Mouse (Mus musculus) bone marrow macrophage, adult 2 months (primary cell): ENCODE data around the gene Raver1. TPM values are rescaled to one million over a fixed set of nuclear protein-coding genes. Genes with fewer than 3 reads are reported as not detected.
"Not testable (repeated sequence)": the region's sequence is repeated elsewhere in the genome, so short reads cannot be mapped to it uniquely, and the experiment has no call there.

Source experiments
- H3K27ac ChIP-seq: 2 replicates; pipeline ENCODE4 v1.5.1; 2012; ENCODE audit warnings: low read depth, low read length; ENCODE audit not compliant: insufficient read depth
- H3K4me1 ChIP-seq: 2 replicates; pipeline ENCODE4 v1.6.1; 2012; ENCODE audit warnings: low read length; ENCODE audit not compliant: control insufficient read depth, insufficient read depth
- H3K4me3 ChIP-seq: 2 replicates; pipeline ENCODE4 v1.5.1; 2012; ENCODE audit warnings: mild to moderate bottlenecking, low read length, moderate library complexity; ENCODE audit not compliant: insufficient read depth
- CTCF ChIP-seq: IDR thresholded peaks from 2 replicates; pipeline ENCODE4 v1.5.1; 2012; ENCODE audit warnings: low read depth, mild to moderate bottlenecking, low read length, moderate library complexity
- POLR2A ChIP-seq: IDR thresholded peaks from 2 replicates; pipeline ENCODE4 v1.6.1; 2012; ENCODE audit warnings: mild to moderate bottlenecking, low read depth, low read length, borderline replicate concordance
- polyA plus RNA-seq: library from polyadenylated mRNA; stranded (reverse); fragments of >200 nt; gene quantifications from 2 replicates; pipeline ENCODE4 v1.2.4, GENCODE M21; 2012; ENCODE audit not compliant: missing spikeins, insufficient read depth, insufficient read length

Gene Raver1
- polyA plus RNA-seq, 1 experiment = 35.4 TPM

DNA sequence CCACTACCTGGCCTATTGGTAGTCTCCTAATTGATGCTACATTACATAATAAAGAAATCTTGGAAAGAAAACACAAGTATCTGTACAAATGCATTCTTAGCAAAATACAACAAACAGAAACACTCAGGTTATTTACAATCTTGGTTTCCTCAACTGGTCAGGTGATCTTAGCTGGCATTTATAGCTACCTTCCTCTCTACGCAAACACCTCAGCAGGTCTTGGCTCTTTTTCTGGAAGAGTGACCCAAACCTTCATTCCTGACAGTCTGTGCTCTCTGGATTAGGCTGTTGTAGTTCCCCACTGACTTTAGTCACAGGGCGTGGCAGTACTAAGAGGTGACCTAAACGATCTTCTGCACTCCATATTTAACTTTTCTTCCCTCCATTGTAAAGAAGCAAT is 46.6 kb downstream of the Raver1 start:
- no peak for TF ChIP-seq CTCF
- no peak for TF ChIP-seq POLR2A
- H3K4me3 ChIP-seq = no peak overlapping the region
- H3K4me1 ChIP-seq = peaks cover 12% of the 10 kb centered on the region
- H3K27ac ChIP-seq = no peak overlapping the region

- H3K27ac ChIP-seq, H3K4me3 ChIP-seq: not testable (repeated sequence)
- peaks cover 15% of the 10 kb centered on the region for H3K4me1 ChIP-seq
These were observed 47.0 kb downstream of the Raver1 start for GRCm38 (mm10) chr9:21044785-21045184.

- peaks cover 15% of the 10 kb centered on the region for H3K4me1 ChIP-seq
- no peak overlapping the region for H3K27ac ChIP-seq
- TF ChIP-seq POLR2A (no peak), CTCF (no peak)
- no peak overlapping the region for H3K4me3 ChIP-seq
These were observed 48.2 kb downstream of the Raver1 start for GRCm38 (mm10) chr9:21043563-21043962.

DNA sequence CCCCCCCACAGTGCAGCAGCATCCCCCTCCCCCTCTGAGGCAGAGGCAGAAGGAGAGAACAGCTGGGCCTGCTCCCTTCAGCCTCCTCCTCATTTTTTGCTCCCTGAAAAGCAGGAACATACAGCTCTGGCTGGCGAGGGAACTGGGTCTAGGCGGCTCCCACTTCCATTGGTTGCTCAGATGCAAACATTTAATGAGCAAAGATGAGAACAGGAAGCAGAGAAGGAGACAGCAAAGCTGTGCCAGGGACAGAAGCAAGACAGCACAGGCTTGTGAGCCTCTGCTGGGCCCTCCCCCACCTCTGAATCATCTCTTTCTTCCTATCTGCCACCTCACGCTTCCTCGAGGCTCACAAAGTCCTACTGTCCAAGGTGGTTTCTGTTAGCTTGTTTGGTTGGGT is 50.5 kb downstream of the Raver1 start:
- no peak overlapping the region for H3K27ac ChIP-seq
- peaks cover 15% of the 10 kb centered on the region for H3K4me1 ChIP-seq
- TF ChIP-seq CTCF (no peak), POLR2A (no peak)
- H3K4me3 ChIP-seq = no peak overlapping the region

GRCm38 (mm10) chr9:21039779-21040178 is 52.0 kb downstream of the Raver1 start:
- peaks cover 15% of the 10 kb centered on the region for H3K4me1 ChIP-seq
- TF ChIP-seq POLR2A (no peak), CTCF (no peak)
- no peak overlapping the region for H3K27ac ChIP-seq
- no peak overlapping the region for H3K4me3 ChIP-seq

DNA sequence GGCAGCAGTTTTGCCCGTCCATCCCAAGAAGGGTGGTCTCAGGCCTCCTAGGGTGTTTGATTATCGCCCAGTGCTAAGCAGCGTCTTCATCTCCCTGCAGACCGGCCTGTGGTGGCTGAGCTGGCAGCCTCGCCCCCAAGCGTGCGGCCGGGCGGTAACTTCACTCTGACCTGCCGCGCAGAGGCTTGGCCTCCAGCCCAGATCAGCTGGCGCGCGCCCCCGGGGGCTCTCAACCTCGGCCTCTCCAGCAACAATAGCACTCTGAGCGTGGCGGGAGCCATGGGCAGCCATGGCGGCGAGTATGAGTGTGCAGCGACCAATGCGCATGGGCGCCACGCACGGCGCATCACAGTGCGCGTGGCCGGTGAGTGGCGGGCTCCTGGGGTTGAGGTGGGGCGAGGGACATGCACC is 54.3 kb downstream of the Raver1 start:
- no peak for TF ChIP-seq CTCF
- TF ChIP-seq POLR2A = no peak
- Histone ChIP-seq H3K27ac (no peak overlapping the region), H3K4me1 (peaks cover 15% of the 10 kb centered on the region), H3K4me3 (no peak overlapping the region)

GRCm38 (mm10) chr9:21036666-21037065 is 55.1 kb downstream of the Raver1 start:
- no peak overlapping the region for H3K4me3 ChIP-seq
- H3K4me1 ChIP-seq = peaks cover 14% of the 10 kb centered on the region
- H3K27ac ChIP-seq = no peak overlapping the region
- TF ChIP-seq POLR2A (no peak), CTCF (no peak)

DNA sequence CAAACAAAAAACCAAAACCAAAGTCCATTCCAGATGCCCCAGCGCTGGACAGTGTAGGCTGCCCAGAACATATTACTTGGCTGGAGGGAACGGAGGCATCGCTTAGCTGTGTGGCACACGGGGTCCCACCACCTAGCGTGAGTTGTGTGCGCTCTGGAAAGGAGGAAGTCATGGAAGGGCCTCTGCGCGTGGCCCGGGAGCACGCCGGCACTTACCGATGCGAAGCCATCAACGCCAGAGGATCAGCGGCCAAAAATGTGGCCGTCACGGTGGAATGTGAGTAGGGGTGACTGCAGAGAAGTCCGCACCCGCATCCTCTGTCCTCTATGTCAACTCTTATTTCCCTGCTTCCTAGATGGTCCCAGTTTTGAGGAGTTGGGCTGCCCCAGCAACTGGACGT is 55.6 kb downstream of the Raver1 start:
- Histone ChIP-seq H3K4me3 (no peak overlapping the region), H3K4me1 (peaks cover 10% of the 10 kb centered on the region)
- TF ChIP-seq CTCF = no peak
- no peak for TF ChIP-seq POLR2A

GRCm38 (mm10) chr9:21035586-21035985 is 56.2 kb downstream of the Raver1 start:
- H3K27ac ChIP-seq = no peak overlapping the region
- no peak for TF ChIP-seq CTCF
- no peak for TF ChIP-seq POLR2A
- no peak overlapping the region for H3K4me3 ChIP-seq
- H3K4me1 ChIP-seq = peaks cover 6% of the 10 kb centered on the region

More for the DNA sequence above, 55.6 kb downstream of the Raver1 start:
- no peak overlapping the region for H3K27ac ChIP-seq

- no peak for TF ChIP-seq CTCF
- no peak for TF ChIP-seq POLR2A
- H3K4me1 ChIP-seq = 0 out of 2 replicates have a peak, but pooled peaks cover 4% of the 10 kb centered on the region
These were observed 57.2 kb downstream of the Raver1 start for GRCm38 (mm10) chr9:21034481-21035085.

GRCm38 (mm10) chr9:21033136-21033535 is 58.7 kb downstream of the Raver1 start:
- no peak overlapping the region for H3K27ac ChIP-seq
- H3K4me1 ChIP-seq = 0 out of 2 replicates have a peak, but pooled peaks cover 4% of the 10 kb centered on the region
- H3K4me3 ChIP-seq = peak overlapping the region; percentile 66
- TF ChIP-seq CTCF (no peak), POLR2A (no peak)

More at GRCm38 (mm10) chr9:21034481-21035085, 57.2 kb downstream of the Raver1 start:
- Histone ChIP-seq H3K27ac (no peak overlapping the region), H3K4me3 (no peak overlapping the region)
